Mouse (Mus musculus) liver, embryonic 11.5 days (tissue): ENCODE measurements around the gene Klhl3. TPM values are rescaled to one million over a fixed set of nuclear protein-coding genes. Genes with fewer than 3 reads are reported as not detected.

Source experiments
- ATAC-seq: fragments of 200-750 bp; cut with Nextera tagmentation; replicated peaks from 2 replicates; pipeline ENCODE4 v1.8.0; 2017; ENCODE audit warnings: moderate number of reproducible peaks, mild to moderate bottlenecking, moderate TSS enrichment, moderate library complexity; ENCODE audit not compliant: low FRiP score
- DNase-seq: peaks from one replicate; pipeline ENCODE4 v3.0.0-alpha.2; 2017; ENCODE audit warnings: low spot score
- H3K27ac ChIP-seq: fragments of 300-500 bp; sonication (generic); 2 replicates; pipeline ENCODE4 v1.5.1; 2014; ENCODE audit warnings: mild to moderate bottlenecking, low read depth, low read length, control low read depth
- H3K27me3 ChIP-seq: fragments of 300-500 bp; sonication (generic); replicated peaks from 2 replicates; pipeline ENCODE4 v1.6.1; 2014; ENCODE audit warnings: low read length, mixed read lengths; ENCODE audit not compliant: control insufficient read depth, insufficient read depth
- H3K36me3 ChIP-seq: fragments of 300-500 bp; sonication (generic); 2 replicates; pipeline ENCODE4 v1.6.1; 2014; ENCODE audit warnings: mild to moderate bottlenecking, low read length, moderate library complexity, mixed read lengths; ENCODE audit not compliant: control insufficient read depth, insufficient read depth
- H3K4me1 ChIP-seq: fragments of 300-500 bp; sonication (generic); replicated peaks from 2 replicates; pipeline ENCODE4 v1.6.1; 2014; ENCODE audit warnings: low read length, mixed read lengths; ENCODE audit not compliant: control insufficient read depth, insufficient read depth
- H3K4me2 ChIP-seq: fragments of 300-500 bp; sonication (generic); 2 replicates; pipeline ENCODE4 v1.6.1; 2014; ENCODE audit warnings: mild to moderate bottlenecking, control low read depth, moderate library complexity
- H3K4me3 ChIP-seq: fragments of 300-500 bp; sonication (generic); 2 replicates; pipeline ENCODE4 v1.5.1; 2014; ENCODE audit warnings: low read depth, low read length, control low read depth
- H3K9ac ChIP-seq: fragments of 300-500 bp; sonication (generic); 2 replicates; pipeline ENCODE4 v1.6.1; 2014; ENCODE audit warnings: low read depth, low read length, control low read depth
- H3K9me3 ChIP-seq: fragments of 300-500 bp; sonication (generic); 2 replicates; pipeline ENCODE4 v1.6.1; 2016; ENCODE audit warnings: low read length, inconsistent platforms, mixed read lengths; ENCODE audit not compliant: control insufficient read depth
- WGBS: fragments of 180-500 bp; shearing (Covaris S2); extraction: QIAGEN DNeasy Blood & Tissue Kit; methylation state at CpG from one replicate; pipeline ENCODE4 v1.1.7; 2014; 5-methylcytosine and 5-hydroxymethylcytosine counted together
- polyA plus RNA-seq: library from polyadenylated mRNA; unstranded; fragments of >200 nt; fragmentation: Nextera tagmentation; extraction: Ambion mirVana; gene quantifications from 2 replicates; pipeline ENCODE4 v1.2.1, GENCODE M21; 2014

Klhl3 gene
- polyA plus RNA-seq, 1 experiment from 2014 or later, result 2.7 TPM

DNA sequence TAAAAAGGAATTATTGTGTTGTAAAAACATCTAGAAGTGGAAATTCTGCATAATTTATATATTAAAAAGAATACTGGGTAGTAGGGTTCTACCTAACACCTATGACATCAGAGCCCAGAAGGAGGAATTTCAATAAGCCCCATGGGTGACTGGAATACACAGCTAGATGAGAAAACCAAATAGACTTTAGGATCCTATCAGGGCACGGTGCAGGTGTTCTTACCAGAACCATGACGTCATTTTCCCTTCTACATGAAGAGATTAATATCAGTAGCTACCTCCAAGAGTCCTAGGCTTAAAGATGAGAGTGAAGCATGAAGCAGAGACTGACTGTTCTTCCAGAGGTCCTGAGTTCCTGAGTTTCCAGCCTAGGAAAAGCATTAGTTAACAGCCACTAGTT lies 3.4 kb upstream of the Klhl3 start:
- H3K9ac ChIP-seq, result no peak overlapping the region
- 78% methylated on average over 2 of the region's 2 CpGs for WGBS
- DNase-seq (no peak), ATAC-seq (no peak)
- H3K36me3 ChIP-seq, result no peaks in the 10 kb centered on the region
- H3K27ac ChIP-seq, result no peak overlapping the region
- H3K4me2 ChIP-seq, result no peak overlapping the region
- H3K4me1 ChIP-seq, result peaks cover 5% of the 10 kb centered on the region; the same call in 1 of the 2 replicates
- H3K27me3 ChIP-seq, result peaks cover 9% of the 10 kb centered on the region
- no peak overlapping the region for H3K4me3 ChIP-seq
- H3K9me3 ChIP-seq, result no peaks in the 10 kb centered on the region

DNA sequence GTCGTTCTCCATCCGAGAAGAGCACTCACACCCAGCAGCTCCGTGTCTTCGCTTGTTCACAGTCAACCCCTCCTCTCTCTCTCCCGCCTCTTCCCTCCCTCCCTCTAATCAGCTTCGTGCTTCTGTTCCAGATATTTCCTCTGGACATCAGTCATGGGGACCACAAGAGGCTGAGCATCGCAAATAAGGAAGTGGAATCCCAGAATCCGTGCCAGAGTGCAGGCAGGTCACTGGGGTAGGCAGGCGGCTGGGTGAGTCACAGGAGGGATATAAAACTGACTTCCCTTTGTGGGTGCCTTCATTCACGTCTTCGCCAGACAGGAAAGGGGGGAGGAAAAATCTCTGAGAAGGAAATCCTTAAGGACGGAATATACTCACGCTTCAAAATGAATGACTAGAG lies 1.8 kb upstream of the Klhl3 start:
- Histone ChIP-seq H3K36me3 (no peaks in the 10 kb centered on the region), H3K27me3 (peaks cover 9% of the 10 kb centered on the region), H3K9ac (no peak overlapping the region), H3K27ac (no peak overlapping the region), H3K4me3 (no peak overlapping the region), H3K9me3 (no peaks in the 10 kb centered on the region), H3K4me2 (no peak overlapping the region), H3K4me1 (peaks cover 5% of the 10 kb centered on the region; the same call in 1 of the 2 replicates)
- DNase-seq (no peak), ATAC-seq (0 out of 2 replicates have a peak, but pooled peaks have one; percentile 33)
- 16% methylated on average over 13 of the region's 13 CpGs for WGBS

DNA sequence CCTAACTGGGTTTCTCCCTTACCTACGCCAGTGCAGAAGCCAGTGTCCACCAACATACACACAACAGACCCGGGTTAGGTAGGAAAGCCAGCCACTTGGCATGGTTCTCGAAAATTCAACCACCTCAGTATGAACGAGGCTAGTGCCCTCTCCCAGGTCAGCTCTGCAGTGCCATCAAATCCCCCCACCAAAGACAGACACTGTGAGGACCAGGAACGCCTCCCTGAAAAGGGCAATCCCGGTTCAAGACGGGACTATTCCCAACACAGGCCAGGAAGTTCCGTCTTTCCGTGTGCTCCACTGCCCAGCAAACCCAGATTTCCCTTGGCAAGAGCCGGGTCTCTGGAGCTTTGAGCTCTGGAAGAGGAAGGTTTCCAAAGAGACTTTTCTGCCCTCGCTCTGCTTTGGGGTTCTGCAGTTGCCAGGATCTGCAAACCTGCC lies 771 bp downstream of the Klhl3 start:
- Histone ChIP-seq H3K4me3 (peak overlapping the region; percentile 45), H3K4me2 (peak overlapping the region; percentile 64), H3K9ac (peak overlapping the region; percentile 54), H3K4me1 (peaks cover 5% of the 10 kb centered on the region; the same call in 1 of the 2 replicates), H3K36me3 (no peaks in the 10 kb centered on the region), H3K27me3 (peaks cover 9% of the 10 kb centered on the region), H3K9me3 (no peaks in the 10 kb centered on the region), H3K27ac (no peak overlapping the region)
- ATAC-seq (no peak), DNase-seq (no peak)
- WGBS, result 15% methylated on average over 11 of the region's 11 CpGs

DNA sequence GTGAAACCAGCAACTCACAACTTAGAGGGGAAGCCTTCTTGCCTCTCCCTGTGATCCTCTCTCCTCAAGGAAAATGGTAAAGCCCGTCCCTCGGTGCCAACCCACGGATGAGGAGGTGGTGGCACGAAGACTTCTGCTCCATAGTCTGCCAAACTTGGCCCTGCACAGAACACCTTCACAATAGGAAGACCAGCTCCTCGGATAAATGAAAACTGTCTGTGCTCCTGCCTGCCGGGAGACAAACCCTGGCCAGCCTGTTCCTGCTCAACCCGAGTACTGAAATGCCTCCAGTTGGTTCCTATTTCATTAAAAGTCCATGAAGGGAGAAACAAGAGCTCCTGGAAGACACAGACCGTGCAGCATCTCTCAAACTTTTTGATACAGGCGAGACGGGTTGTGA lies 1.2 kb downstream of the Klhl3 start:
- Histone ChIP-seq H3K4me1 (peaks cover 5% of the 10 kb centered on the region; the same call in 1 of the 2 replicates), H3K36me3 (no peaks in the 10 kb centered on the region), H3K27ac (no peak overlapping the region), H3K4me3 (peak overlapping the region; percentile 45), H3K4me2 (peak overlapping the region; percentile 64), H3K9me3 (no peaks in the 10 kb centered on the region), H3K27me3 (peaks cover 9% of the 10 kb centered on the region), H3K9ac (no peak overlapping the region)
- ATAC-seq (no peak), DNase-seq (no peak)
- WGBS, result 66% methylated on average over 10 of the region's 10 CpGs

DNA sequence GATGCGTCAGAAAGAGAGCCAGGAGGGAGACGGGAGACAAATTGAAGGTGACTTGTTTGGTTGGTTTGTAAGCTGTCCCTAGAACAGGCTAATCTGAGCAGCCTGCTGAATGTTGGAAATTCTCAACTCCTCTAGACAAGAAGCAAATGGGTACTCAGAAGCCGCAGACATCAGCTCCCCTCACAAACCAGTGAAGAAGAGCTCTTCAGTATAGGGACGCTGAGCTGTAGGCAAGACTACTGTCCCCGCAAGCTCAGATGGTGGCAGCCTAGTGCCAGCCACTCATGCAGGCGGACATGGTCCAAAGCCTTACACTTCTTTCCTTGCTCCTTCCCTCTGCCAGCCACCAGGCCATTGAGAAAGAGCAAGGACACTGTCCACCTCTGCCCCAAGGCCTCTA lies 2.1 kb downstream of the Klhl3 start:
- no peaks in the 10 kb centered on the region for H3K36me3 ChIP-seq
- no peaks in the 10 kb centered on the region for H3K9me3 ChIP-seq
- H3K27me3 ChIP-seq, result peaks cover 9% of the 10 kb centered on the region
- H3K4me3 ChIP-seq, result no peak overlapping the region
- no peak overlapping the region for H3K27ac ChIP-seq
- H3K9ac ChIP-seq, result no peak overlapping the region
- 86% methylated on average over 6 of the region's 6 CpGs for WGBS
- H3K4me1 ChIP-seq, result peaks cover 5% of the 10 kb centered on the region; the same call in 1 of the 2 replicates
- peak overlapping the region; percentile 64; the same call in 1 of the 2 replicates for H3K4me2 ChIP-seq
- ATAC-seq, result no peak
- no peak for DNase-seq

DNA sequence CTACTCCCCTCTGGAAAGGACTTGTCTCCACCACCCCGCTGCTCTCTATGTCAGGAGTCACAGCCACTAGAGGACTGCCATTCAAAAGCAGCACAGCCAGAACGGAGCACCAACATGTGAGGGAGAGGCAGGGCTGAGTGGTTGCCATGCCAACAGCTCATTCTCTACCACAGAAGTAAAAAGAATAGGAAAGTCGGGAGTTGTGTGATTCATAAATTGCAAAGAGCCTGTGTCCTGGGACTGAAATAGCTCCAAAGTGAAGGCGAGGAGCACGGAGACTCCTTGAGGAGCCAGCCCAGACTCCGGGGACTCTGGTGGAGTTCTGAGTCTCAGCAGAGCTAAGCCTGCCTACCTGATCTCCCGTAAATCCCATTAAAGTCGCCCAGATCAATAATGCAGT lies 22.7 kb downstream of the Klhl3 start:
- Histone ChIP-seq H3K27ac (no peak overlapping the region), H3K36me3 (no peaks in the 10 kb centered on the region), H3K4me3 (no peak overlapping the region), H3K9ac (no peak overlapping the region), H3K4me1 (no peaks in the 10 kb centered on the region), H3K27me3 (no peaks in the 10 kb centered on the region), H3K9me3 (no peaks in the 10 kb centered on the region), H3K4me2 (no peak overlapping the region)
- DNase-seq, result no peak
- no peak for ATAC-seq
- 57% methylated on average over 8 of the region's 8 CpGs for WGBS

DNA sequence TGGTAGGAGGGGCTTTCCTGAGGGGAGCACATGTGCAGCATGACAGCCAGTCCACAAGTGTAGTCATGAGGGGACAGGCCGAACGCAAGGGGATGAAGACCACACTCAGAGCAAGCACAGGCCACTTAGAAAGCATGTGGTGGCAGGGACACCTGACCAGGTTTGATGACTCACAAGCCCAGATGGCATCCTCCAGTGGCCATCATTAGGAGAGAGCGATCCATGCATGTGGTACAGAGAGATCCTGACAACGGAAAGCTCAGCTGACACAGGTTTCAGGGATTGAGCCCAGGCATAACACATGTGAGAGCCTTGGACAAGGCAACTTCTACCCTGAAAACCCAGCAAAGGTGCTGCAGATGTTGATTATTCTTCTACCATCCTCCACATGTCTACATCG lies 29.0 kb downstream of the Klhl3 start:
- no peak for DNase-seq
- Histone ChIP-seq H3K4me2 (no peak overlapping the region), H3K9me3 (no peaks in the 10 kb centered on the region), H3K9ac (no peak overlapping the region), H3K27ac (no peak overlapping the region), H3K4me1 (no peaks in the 10 kb centered on the region), H3K36me3 (no peaks in the 10 kb centered on the region), H3K4me3 (no peak overlapping the region), H3K27me3 (no peaks in the 10 kb centered on the region)
- WGBS, result 89% methylated on average over 5 of the region's 5 CpGs
- ATAC-seq, result no peak

DNA sequence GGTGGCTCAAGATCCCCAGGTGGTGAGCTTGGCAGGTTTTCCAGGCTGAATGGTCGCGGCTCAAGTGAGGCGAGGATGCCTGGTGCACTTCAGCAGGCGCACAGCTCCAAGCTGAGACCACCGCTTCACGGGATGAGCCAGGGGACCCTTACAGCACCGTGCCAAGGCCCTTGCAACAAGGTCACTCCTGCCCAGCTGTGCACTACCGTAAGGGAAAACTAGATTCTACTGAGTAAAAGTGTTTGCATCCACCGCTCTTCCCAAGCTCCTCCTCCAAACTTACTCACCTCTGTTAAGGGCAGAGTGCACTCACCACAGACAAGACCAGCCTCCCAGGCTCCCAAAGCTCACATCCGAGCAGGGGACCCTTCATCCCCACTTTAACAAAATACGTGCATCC lies 29.9 kb downstream of the Klhl3 start:
- no peak overlapping the region for H3K9ac ChIP-seq
- H3K9me3 ChIP-seq, result no peaks in the 10 kb centered on the region
- WGBS, result 80% methylated on average over 11 of the region's 11 CpGs
- no peak for ATAC-seq
- H3K27ac ChIP-seq, result no peak overlapping the region
- no peak overlapping the region for H3K4me3 ChIP-seq
- no peaks in the 10 kb centered on the region for H3K36me3 ChIP-seq
- no peaks in the 10 kb centered on the region for H3K27me3 ChIP-seq
- no peaks in the 10 kb centered on the region for H3K4me1 ChIP-seq
- no peak for DNase-seq
- no peak overlapping the region for H3K4me2 ChIP-seq

DNA sequence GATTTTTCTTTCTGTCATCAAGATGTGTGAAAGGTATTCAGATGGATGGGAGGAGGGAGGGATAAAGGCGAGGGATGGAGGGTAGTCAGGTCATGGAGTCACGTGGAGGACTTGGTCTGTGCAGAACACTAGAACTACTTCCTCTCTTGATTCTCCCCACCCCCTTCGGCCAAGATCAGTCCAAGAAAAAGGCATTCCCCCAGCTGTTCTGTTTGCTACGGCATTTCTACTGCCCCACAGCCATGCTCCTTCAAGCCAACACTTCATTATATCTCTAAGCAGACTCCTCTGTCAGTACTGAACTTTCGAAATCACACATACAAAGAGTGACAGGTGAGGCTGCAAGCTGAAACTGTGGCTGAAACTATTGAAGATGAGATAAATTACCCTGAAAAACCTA lies 30.3 kb downstream of the Klhl3 start:
- H3K4me2 ChIP-seq, result no peak overlapping the region
- no peaks in the 10 kb centered on the region for H3K27me3 ChIP-seq
- WGBS, result 52% methylated on average over 5 of the region's 5 CpGs
- no peaks in the 10 kb centered on the region for H3K4me1 ChIP-seq
- no peaks in the 10 kb centered on the region for H3K9me3 ChIP-seq
- no peak overlapping the region for H3K9ac ChIP-seq
- no peak overlapping the region for H3K4me3 ChIP-seq
- no peak overlapping the region for H3K27ac ChIP-seq
- no peak for DNase-seq
- no peak for ATAC-seq
- H3K36me3 ChIP-seq, result no peaks in the 10 kb centered on the region
